Mouse (Mus musculus): ENCODE measurements around the gene Itgad.

Itgad gene

DNA sequence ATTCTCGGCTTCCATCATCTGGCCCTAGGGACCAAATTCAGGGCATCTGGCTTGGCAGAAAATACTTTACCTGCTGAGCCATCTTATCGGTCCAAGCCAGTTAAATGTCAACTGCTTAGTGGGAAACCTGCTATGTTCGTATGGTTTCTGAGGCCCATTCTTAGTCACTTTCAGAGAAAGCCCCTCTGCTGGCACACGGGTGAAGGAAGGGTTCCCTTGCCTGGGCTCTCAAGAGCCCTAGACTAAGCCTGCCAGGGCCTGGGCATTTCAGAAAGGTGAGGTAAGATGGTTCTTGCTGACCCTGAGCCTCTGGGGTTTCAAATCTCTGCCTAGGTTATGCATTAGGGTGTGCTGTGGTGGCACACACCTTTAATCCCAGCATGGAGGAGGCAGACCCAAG lies 91.4 kb downstream of the Itgad start:
- DNase-seq, result no peak

DNA sequence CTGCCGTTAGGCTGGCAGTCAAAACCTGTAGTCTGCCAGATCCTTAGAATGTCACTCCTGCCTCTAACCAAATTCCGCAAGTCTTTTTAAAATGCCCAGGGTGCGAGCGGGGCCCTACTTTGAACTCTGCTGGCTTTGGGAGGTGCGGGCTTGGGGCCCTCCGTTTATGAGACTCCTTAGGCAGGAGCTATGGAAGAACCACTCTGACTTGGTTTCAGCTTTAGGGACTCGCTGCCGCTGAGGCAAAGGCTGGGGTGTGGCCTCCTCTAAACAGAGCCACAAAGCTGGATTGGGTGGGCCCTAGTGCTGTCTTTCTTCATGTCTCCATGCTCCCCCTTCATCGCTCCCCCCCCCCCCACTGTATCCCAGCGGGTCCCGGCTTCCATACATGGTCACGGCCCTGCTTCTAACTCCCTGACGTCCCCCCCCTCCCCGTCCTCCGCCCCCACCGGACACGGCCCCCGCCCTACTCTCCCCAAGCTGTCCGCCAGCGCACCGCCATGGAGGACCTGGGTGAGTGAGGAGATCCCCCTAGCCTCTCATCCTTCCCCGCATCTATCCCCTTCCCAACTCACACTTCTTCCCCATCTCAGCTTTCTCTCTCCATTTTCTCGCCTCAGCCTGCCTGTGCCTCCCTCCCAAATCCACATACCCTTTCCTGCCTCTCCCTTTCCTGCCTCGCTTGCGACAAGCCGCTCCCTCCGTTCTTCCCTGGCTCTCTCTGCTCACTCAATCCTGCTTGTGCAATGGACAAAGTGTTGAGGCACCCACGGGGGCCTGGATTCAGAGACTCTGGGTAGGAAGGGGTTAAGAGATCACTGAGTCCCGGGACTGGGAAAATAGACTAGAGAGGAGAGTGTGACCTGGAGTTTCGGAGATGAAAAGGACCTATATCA lies 92.6 kb downstream of the Itgad start, which contains the start of gene Tgfb1i1:
Gene Tgfb1i1 (plus strand): TSS at position 317 of the 896 bp plus-strand sequence.
- peak; percentile 60 for DNase-seq

DNA sequence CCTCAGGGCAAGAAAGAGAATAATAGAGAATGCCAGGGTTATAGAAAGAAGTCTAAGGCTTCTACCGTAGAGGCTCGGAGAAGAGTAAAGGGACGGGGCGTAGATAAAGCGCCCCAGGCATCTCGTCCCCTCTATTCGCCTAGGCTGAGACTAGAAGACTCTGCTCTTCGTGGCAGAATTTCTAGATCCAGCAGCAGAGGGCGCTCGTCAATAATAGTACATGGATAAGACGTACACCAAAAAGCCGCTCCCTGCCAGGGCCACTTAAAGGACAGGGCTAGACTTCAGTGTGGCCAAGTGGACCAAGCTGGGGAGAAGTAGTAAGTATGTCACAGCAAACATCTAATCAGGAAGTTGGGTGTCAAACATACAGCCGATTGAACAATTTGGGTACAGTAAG lies 93.3 kb downstream of the Itgad start:
- peak; percentile 95 for DNase-seq

DNA sequence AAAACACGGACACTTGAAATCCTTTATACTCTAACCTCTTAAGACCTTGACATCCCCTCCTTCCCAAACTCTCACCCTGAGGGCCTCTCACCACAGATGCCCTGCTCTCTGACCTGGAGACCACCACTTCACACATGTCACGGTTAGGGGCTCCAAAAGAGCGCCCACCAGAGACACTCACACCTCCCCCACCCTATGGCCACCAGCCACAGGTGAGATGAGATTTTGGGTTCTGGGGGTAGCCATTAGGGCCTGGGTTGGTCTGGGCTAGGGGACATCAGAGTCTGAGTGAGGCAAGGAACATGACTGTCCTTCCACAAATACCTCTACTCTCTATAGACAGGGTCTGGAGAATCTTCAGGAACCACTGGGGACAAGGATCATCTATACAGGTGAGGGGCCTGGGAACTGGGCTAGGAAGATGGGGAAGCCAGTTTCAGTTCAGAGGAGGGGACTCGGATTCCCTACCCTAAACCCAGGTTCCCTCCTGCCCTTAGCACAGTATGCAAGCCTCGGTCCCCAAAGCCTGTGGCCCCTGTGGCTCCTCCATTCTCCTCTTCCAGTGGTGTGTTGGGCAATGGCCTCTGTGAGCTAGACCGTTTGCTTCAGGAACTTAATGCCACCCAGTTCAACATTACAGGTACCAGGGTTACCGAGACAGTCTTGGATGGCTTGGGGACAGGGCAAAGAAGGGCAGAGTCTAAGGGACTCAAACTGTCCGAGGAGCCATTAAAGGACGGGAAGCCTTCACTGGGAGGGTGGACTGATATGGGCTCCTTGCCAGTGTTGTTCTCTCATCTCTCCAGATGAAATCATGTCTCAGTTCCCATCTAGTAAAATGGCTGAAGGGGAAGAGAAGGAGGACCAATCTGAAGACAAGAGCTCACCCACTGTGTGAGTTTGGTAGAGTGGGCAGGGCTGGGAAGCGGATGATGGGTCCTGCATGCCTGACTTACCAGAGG lies 94.2 kb downstream of the Itgad start:
- DNase-seq, result no peak

DNA sequence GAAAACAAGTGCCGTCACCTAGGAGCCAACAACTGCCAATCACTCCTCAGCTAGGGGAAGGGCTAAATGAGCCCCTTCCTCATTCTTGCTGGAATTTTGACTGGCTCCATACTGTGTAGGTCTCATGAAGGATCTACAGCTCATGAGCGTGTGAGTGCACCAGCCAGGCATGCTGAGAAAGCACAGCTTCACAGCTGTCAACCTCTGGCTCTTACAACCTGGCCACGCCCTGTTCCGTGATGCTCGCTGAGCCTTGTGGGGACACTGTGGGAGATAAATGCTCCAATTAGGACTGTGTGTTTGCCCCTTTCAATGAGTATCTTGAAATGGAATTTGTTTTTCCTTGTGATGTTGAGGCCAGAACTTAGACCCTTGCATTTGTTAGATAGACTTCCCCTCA lies 95.8 kb downstream of the Itgad start:
- no peak for DNase-seq

DNA sequence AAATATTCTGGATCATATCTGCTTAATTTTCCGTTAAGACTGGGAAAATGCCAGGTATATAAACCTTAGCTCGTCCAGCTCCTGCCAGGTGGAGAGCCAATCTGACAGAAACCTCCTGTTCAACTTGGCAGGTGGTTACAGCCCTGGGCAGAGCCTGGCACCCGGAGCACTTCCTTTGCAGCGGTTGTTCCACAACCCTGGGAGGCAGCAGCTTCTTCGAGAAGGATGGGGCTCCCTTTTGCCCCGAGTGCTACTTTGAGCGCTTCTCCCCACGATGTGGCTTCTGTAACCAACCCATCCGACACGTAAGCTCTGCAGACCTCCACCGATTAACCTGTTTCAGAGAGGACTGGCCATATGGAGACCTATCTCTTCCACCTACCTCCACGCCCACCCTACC lies 97.8 kb downstream of the Itgad start:
- DNase-seq, result no peak

DNA sequence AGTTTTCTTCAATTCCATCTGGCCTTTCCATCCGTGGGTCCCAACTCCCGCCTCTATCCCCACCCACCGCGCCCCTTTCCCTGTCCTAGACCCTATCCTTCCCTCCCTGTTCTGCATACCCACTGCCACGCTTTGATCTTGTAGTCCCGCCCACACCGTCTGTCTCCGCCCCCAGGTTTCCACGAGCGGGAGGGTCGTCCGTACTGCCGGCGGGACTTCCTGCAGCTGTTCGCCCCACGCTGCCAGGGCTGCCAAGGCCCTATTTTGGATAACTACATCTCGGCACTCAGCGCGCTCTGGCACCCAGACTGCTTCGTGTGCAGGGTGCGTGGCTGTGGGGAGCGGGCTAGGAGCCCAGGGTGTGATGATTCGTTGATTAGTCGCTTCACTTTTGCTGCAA lies 98.4 kb downstream of the Itgad start:
- DNase-seq, result peak; percentile 56

DNA sequence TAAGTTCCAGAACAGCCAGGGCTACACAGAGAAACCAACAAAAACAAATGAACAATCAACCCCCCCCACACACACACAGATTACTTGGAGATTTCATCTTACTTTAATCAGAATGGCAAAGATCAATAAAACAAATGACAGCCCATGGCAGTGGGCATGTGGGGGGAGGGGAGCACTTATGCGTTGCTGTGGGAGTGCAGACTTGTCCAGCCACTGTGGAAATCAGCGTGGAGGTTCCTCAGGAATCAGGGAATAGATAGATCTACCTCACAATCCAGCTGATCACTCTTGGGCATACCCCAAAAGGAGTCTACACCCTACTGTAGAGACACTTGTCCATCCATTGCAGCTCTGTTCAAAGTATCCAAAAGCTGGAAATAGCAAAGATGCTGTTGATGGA lies 100.8 kb downstream of the Itgad start:
- no peak for DNase-seq

DNA sequence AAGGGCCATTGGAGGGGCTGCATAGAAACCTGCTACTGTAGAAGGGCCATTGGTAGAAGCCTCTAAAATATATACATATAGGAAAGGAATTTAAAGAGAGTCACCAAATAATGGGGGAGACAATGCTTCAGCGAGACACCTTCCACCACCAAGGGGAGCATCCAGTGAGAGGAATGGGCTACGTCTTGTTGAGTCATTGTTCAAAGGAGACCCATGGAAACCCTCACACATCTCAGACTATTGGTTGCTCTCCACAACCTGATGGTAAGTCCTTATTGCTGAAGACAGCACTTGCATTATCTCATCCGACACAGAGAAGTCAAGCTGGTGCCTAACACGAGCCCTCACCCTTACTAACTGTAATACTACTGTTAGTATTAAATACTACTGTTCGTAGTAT lies 101.6 kb downstream of the Itgad start:
- no peak for DNase-seq

DNA sequence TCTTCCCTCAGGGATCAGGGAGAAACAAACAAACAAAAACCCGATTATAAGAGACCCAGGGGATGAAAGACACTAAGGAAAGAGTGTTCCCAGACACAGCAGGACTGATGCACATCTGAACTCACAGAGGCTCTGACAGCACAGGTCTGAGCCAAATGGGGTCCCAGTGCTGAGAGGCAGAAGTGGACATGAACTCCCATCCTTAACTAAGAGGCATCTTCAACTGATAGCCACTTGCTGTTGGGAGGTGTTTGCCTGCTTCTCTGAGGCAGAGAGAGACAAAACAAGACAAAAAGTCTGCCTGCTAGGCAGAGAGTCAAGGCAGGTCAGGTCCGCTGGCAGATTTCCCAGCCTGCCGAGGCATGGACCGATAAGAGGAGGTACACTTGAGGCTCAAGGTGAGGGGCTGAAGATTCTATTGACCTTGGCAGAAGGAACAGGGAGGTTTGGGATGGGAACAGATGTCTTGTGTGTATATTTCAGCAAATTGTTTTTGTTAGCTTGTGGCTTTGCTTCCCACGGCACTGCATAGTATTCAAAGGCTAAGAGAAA lies 102.7 kb downstream of the Itgad start:
- DNase-seq, result no peak

DNA sequence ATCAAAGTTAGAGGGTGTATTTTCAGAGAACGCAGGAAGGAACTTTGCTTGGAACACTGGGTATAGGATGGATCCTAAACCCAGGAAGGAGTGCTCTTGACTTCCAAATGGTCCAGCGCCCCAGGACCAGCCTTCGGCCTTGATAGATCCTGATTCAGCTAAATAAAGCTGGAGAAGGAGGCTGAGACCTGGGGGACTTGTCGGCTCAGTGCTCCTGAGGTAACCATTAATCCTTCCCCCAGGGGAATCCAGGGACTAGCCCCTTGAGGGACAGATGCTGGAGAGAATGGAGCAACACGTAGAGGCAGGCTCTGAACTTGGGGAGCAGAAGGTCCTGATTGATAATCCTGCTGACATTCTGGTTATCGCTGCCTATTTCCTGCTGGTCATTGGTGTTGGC lies 111.2 kb downstream of the Itgad start, which contains the start of gene Slc5a2:
Gene Slc5a2 (plus strand): TSS at position 247 of the 400 bp plus-strand sequence.
- no peak for DNase-seq

DNA sequence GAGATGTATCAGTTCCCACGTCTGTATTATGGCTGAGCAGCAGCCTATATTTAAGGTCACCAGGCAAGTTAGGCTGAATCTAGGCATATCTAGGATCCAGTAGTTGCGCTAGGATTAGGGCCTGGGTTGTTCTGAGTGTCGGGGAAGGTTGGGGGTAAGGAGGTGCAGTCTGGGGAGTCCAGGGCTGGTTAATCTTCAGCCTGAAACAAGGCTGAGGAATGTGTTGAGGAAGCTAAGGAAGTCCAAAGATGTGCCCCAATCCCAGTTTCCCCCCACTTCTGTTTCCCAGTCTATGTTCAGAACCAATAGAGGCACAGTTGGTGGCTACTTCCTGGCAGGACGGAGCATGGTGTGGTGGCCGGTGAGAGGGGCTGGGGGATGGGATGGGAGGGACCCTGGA lies 111.9 kb downstream of the Itgad start:
- DNase-seq, result no peak

GRCm38 (mm10) chr7:128267391-128267790 lies 113.2 kb downstream of the Itgad start:
- DNase-seq, result no peak

DNA sequence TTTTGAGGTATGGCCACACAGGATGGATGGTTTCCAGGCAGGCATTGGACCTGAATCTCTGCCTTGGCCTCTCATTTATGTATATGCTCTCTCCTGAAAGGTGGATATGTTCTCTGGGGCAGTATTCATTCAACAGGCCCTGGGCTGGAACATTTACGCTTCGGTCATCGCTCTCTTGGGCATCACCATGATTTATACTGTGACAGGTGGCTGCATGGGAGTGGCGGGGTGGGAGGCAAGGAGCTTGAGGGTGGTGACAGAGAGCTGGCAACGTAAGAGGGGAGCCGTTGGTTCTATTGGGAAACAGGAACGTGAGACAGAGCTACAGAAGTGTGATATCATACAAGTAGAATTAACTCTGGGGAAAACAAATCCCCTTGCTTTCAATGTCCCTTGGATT lies 113.6 kb downstream of the Itgad start:
- DNase-seq, result no peak

DNA sequence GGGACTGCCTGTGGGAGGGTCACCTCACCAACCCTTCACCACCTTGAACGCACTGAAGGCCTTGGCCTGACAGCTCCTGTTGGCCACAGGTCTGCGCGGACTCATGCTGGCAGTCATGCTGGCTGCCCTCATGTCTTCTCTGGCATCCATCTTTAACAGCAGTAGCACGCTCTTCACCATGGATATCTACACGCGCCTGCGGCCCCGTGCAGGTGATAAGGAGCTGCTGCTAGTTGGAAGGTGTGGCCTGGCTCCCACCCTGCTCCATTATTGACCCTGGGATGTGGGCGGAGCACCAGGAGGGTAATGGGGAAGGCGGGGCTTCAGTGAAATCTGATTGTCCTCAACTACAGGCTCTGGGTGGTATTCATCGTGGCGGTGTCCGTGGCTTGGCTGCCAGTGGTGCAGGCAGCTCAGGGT lies 116.3 kb downstream of the Itgad start:
- DNase-seq, result no peak

DNA sequence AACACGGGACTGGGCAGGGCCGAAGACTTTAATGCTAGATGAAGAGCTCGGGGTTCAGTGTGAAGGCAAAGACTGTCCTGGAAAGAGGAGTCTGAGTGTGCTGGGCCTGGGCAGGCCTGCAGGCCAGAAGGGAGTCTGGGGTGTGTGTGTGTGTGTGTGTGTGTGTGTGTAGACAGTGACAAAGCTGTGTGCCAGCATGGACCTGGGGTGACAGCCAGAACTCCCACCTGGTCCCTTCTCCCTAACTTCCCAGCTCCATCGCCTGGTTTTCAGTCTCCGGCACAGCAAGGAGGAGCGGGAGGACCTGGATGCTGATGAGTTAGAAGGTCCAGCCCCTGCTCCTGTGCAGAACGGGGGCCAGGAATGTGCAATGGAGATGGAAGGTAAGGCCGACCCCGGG lies 117.3 kb downstream of the Itgad start:
- DNase-seq, result no peak

All from right cerebral cortex, postnatal 4 days (tissue).